Mouse (Mus musculus) thymus, adult 2 months (tissue): Measurements from ENCODE around the gene Antxr1.

Experiments
- CTCF ChIP-seq: fragments of 200-500 bp; IDR thresholded peaks from 2 replicates; pipeline ENCODE4 v1.5.1; 2012; ENCODE audit warnings: mild to moderate bottlenecking, control low read depth, low read length, moderate library complexity, borderline replicate concordance; ENCODE audit not compliant: control insufficient read depth, poor library complexity, insufficient read depth; ENCODE audit errors: extremely low read depth
- POLR2A ChIP-seq: fragments of 200-500 bp; IDR thresholded peaks from 2 replicates; pipeline ENCODE4 v1.6.1; 2012; ENCODE audit warnings: mild to moderate bottlenecking, low read length, control low read depth, moderate library complexity; ENCODE audit not compliant: control insufficient read depth, poor library complexity, insufficient read depth; ENCODE audit errors: extremely low read depth

- TF ChIP-seq CTCF (no peak), POLR2A (no peak)
Measured at GRCm38 (mm10) chr6:87138479-87138878, 197.1 kb downstream of the Antxr1 start.
